Mouse (Mus musculus): ENCODE results near the gene Mmp10.

Gene Mmp10

GRCm38 (mm10) chr9:7502051-7502450 is at the start of gene Mmp10:
Gene Mmp10, plus strand, starts transcription at chr9:7502352.
- DNase-seq (ENCODE audit: low read depth), result no peak

- DNase-seq (ENCODE audit: low read depth), result no peak
Observed at GRCm38 (mm10) chr9:7453302-7453701, 48.9 kb upstream of the Mmp10 start.

- no peak for DNase-seq (ENCODE audit: low read depth)
Observed at GRCm38 (mm10) chr9:7470262-7470661, 31.9 kb upstream of the Mmp10 start.

- no peak for DNase-seq (ENCODE audit: low read depth)
Observed at GRCm38 (mm10) chr9:7483684-7484394, 18.3 kb upstream of the Mmp10 start.

DNA sequence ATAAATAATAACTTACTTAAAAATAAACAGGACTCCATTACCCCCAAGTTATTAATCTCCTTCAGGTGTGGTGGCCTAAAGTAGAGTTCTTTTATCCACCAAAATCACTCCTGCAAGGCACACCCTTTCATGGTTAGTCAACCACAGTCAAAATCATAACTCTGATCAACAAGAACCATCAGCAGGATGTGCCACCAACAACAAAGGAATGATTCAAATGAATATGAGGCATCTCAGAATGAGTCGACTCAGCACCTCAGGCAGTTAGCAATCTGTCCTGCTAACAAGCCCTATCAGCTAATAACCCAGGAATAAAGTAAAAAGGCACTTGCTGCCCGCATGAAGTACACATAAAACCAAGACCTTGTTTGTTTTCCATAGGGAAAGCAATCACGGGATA is 1.0 kb upstream of the Mmp10 start:
- no peak for DNase-seq (ENCODE audit: low read depth)

GRCm38 (mm10) chr9:7507321-7507876 is 5.2 kb downstream of the Mmp10 start:
- no peak for DNase-seq (ENCODE audit: low read depth)

DNA sequence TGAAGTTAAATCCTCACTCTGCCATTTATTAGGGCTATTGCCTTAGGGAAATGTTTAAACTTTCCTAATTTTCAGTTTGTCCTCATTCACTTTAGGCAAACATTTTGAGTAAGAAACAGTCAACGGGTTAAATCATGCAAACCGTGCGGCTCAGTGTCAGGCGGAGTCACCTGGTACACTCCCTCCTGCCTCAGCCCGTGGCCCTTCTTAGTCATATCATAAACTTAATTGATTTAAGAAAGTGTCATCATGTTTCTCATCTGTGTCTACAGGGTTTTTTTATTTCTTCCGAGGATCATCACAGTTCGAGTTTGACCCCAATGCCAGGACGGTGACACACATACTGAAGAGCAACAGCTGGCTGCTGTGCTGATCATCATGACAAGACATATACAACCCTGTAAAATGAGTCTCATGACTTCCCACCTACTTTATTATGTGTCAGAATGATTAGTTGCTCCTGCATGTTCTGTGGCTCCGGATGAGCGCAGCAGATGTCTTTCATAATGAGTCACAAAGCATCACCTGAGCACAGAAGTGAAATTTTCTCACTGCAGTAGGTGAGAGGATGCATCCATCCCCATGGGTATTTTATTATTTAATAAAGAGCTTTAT is 7.6 kb downstream of the Mmp10 start:
- DNase-seq (ENCODE audit: low read depth), result no peak

GRCm38 (mm10) chr9:7517944-7518571 is 15.9 kb downstream of the Mmp10 start:
- DNase-seq (ENCODE audit: low read depth), result no peak

GRCm38 (mm10) chr9:7526255-7526940 is 24.2 kb downstream of the Mmp10 start:
- no peak for DNase-seq (ENCODE audit: low read depth)

- no peak for DNase-seq (ENCODE audit: low read depth)
Observed at GRCm38 (mm10) chr9:7542763-7543162, 40.6 kb downstream of the Mmp10 start.

- DNase-seq (ENCODE audit: low read depth), result no peak
Observed at GRCm38 (mm10) chr9:7544923-7545457, 42.8 kb downstream of the Mmp10 start.

DNA sequence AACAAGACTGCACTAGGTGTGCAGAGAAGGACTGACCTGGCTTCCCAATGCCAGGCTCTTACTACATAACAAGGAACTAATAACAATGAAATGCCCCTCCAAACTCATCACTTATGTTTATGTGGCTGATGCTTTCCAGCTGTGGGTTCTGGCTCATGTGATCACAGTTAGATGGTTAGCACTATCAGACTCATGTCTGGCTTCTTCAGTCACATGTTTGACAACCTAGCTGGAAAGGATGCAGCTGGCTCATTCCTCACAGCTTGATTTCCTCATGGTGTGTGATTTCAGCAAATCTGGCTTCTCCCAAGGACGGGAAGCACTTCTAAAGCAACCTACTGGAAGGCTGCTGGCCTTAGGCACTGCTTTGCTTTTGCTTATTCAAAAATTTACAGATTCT is 43.3 kb downstream of the Mmp10 start:
- DNase-seq (ENCODE audit: low read depth), result no peak

GRCm38 (mm10) chr9:7545920-7546319 is 43.8 kb downstream of the Mmp10 start:
- no peak for DNase-seq (ENCODE audit: low read depth)

DNA sequence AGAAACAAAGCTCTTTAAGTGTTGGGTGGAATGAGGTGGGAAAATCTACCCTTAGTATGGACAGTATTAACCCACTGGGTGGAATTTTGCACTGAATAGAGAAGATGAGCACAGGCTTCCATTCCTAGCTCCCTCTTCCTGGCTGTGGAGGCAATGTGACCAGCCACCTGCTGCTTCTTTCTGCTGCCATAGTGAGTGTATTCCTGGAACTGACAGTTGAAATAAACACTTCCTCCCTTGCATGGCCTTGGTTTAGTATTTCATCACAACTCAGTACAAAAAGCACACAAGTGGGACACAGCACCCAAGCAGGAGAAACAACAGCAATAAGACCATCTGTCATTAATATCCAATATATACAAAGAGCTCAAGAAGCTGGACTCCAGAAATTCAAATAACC is 49.8 kb downstream of the Mmp10 start:
- DNase-seq (ENCODE audit: low read depth), result no peak

DNA sequence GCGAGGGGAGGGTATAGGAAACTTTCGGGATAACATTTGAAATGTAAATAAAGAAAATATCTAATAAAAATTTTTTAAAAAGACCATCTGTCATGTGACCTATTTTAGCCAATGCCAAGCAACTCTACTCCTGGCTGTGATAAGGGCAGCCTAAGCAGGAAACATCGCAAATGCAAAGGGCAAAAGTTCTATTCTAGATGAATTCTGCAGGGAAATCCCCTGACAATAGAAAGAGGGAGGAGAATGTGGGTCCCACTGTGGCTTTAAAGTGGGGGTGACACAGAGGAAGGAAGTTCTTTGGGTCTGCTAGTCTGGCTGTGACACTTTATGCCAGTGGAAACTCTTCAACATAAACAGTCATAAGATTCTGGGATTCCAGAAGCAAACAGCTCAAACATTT is 51.4 kb downstream of the Mmp10 start:
- DNase-seq (ENCODE audit: low read depth), result no peak

GRCm38 (mm10) chr9:7554382-7554781 is 52.2 kb downstream of the Mmp10 start:
- DNase-seq (ENCODE audit: low read depth), result peak; percentile 50

DNA sequence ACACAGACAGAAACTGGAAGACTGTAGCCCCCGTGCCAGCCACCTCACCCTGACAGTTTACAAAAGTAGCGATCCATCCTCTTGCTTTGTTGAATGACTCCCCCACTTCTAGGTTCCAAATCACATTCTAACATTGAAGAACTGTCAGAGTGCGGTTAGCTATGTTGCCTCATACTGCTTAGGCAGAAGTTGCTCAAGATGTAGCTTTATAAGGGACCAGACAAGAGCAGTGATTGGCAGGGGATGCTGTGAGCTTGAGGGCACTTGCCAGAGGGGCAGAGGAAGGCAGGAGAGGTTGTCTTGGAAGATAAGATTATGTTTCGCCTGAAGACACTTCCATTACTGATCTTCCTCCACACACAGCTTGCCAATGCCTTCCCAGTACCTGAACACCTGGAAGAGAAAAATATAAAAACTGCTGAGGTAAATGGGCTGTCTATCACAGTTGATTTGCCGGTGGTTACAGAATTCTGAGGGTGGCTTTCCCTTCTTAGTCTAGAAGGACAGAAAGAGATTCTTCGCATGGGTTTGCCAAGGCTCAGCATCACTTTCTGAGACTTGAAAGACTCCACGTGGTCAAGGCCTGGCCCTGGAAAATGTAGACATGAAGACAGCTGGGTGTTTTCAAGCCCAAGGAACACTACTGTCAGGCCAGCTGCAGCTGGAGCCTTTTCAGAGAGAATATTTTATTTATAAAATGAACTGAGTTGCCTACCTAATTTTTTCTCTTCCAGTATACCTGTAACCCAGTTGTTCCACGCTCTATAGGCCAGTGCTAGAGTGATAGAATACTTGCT is 56.3 kb downstream of the Mmp10 start, which contains the start of gene Mmp8:
TSS of gene Mmp8 (plus strand) at position 236 of the 797 bp plus-strand sequence.
- peak; percentile 59 for DNase-seq (ENCODE audit: low read depth)

All from 416B (cell line).